Mouse (Mus musculus): ENCODE data around the gene Csf2rb2. TPM values are rescaled to one million over a fixed set of nuclear protein-coding genes. Genes with fewer than 3 reads are reported as not detected.

Gene Csf2rb2
- polyA plus RNA-seq, 1 experiment, result 2.1 TPM

DNA sequence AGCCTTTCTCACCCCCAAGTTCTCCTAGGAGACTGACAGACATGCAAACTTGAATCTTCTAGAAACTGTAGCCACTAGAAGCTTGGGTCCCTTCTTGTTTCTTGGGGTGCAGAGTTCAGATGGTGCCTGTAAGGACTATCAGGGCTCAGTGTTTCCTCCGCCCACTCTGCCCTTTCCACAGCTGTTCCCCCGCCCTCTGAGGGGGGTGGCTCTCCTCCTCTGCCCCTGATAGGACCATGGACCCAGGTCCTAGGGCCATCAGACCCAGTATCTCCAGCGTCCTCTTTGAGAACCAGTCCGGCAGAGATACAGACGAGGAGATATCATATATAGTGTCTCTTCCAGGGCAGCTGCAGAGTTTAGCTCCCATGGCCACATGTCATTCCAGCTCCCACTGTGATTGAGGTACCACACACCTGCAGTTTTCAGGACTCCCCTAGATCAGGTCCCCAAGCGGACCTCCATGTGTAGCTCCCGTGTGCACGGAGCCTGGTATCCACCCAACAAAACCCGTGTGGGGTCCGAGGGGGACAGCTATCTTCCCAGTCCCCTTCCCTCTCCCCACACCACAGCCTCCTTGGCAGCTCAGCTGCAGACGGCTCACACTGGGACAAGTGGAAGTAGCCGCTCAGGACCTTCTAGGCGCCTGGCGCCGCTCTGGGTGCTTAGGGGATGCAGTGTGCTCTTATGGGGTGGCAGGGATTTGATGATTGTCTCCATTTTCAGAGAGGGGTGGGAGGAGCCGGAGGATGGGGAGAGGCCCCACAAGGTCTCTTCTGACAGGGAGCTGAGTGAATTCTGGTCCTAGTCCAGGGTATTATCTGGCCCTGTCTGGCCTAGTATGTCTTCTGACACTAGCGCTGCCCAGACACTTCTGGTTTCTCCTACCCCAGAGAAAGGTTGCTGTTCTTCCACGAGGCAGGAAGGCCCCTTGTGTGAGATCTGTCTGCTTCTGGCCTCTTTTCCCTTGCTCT, 59.1 kb downstream of the Csf2rb2 start:
- H3K36me3 ChIP-seq (ENCODE audit: control insufficient read depth, insufficient read depth, low read length), result no peaks in the 10 kb centered on the region
- H3K27me3 ChIP-seq (ENCODE audit: control insufficient read depth, insufficient read depth, low read length), result no peaks in the 10 kb centered on the region
- peaks cover 8% of the 10 kb centered on the region for H3K4me1 ChIP-seq (ENCODE audit: control insufficient read depth, insufficient read depth, low read length)
- H3K4me3 ChIP-seq (ENCODE audit: control insufficient read depth, low read depth, low read length), result no peak overlapping the region
- TF ChIP-seq CTCF (IDR thresholded peaks at IDR 0.05; ENCODE audit: control insufficient read depth, insufficient read depth, insufficient replicate concordance, low read depth, low read length) (no peak), POLR2A (IDR thresholded peaks at IDR 0.05; ENCODE audit: control insufficient read depth, low read depth, low read length) (no peak)
- no peak overlapping the region for H3K27ac ChIP-seq (ENCODE audit: control insufficient read depth, insufficient read depth, low read depth, low read length)

DNA sequence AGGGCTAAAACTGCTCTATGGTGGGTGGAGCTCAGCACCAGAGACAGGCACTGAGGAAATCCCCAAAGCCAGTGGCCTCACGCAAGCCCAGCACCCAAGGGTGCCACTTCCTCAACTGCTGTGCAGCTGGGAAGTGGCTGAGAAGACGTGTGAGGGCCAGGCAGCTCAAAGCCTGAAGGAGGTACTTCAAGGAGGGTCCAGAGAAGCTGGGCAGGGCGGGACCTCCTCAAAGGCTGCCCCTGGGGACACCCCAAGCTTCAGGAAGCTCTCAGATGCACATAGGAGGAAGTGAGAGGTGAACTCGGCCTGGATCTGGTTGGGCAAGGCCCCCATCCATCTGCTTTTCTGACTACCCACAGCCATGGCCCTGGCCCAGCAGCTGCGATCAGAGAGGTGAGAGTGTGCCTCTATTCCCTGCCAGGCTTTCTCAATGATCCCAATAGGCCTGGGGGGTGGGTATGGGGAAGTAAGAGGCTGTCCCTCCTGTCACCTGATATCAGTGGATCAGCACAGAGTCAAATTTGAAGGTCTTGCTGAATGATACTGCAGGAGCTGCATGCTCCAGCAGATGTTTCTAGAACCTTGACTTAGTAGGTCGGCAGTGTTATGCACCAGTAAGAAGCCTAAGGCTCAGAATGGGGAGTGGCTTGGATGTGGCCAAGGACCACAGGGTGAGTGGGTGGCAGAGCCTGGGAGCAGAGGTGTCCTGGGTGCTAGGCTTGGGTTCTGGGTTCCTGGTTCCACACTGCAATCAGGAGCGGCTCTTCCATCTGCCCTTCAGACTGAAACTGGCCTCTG, 60.6 kb downstream of the Csf2rb2 start, which contains the start of gene Ncf4:
TSS of gene Ncf4 (plus strand) at position 107 of the 798 bp plus-strand sequence.
- no peak within 1 kb of the TSS for H3K4me3 ChIP-seq (ENCODE audit: control insufficient read depth, low read depth, low read length)
- no peak within 1 kb of the TSS for H3K27ac ChIP-seq (ENCODE audit: control insufficient read depth, insufficient read depth, low read depth, low read length)
- no peak for TF ChIP-seq POLR2A (IDR thresholded peaks at IDR 0.05; ENCODE audit: control insufficient read depth, low read depth, low read length)
- TF ChIP-seq CTCF (IDR thresholded peaks at IDR 0.05; ENCODE audit: control insufficient read depth, insufficient read depth, insufficient replicate concordance, low read depth, low read length), result no peak
- H3K4me1 ChIP-seq (ENCODE audit: control insufficient read depth, insufficient read depth, low read length), result peaks cover 8% of the 10 kb centered on the region
- no peaks in the 10 kb centered on the region for H3K27me3 ChIP-seq (ENCODE audit: control insufficient read depth, insufficient read depth, low read length)
- no peaks in the 10 kb centered on the region for H3K36me3 ChIP-seq (ENCODE audit: control insufficient read depth, insufficient read depth, low read length)

DNA sequence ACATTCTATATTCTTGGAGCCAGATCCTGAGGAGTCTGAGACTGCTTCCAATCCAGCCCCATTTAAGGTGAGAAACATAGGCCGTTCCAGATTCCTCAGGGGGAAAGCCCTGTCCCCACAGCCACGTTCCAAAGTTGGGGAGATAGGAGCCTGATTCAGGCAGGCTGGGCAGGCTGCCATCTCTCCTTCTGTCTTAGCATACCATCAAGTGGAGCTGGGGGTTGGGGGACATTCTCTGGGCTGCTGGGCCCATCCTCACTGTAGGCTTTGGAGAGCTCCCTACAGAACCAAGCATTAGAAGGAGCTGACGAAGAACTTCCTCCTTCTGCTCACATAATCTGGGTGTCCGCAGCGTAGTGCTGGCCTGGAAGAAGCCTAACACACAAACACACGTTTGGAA, 61.7 kb downstream of the Csf2rb2 start:
- no peaks in the 10 kb centered on the region for H3K36me3 ChIP-seq (ENCODE audit: control insufficient read depth, insufficient read depth, low read length)
- no peaks in the 10 kb centered on the region for H3K27me3 ChIP-seq (ENCODE audit: control insufficient read depth, insufficient read depth, low read length)
- H3K4me1 ChIP-seq (ENCODE audit: control insufficient read depth, insufficient read depth, low read length), result peaks cover 8% of the 10 kb centered on the region
- no peak for TF ChIP-seq CTCF (IDR thresholded peaks at IDR 0.05; ENCODE audit: control insufficient read depth, insufficient read depth, insufficient replicate concordance, low read depth, low read length)
- TF ChIP-seq POLR2A (IDR thresholded peaks at IDR 0.05; ENCODE audit: control insufficient read depth, low read depth, low read length), result no peak
- no peak overlapping the region for H3K27ac ChIP-seq (ENCODE audit: control insufficient read depth, insufficient read depth, low read depth, low read length)
- no peak overlapping the region for H3K4me3 ChIP-seq (ENCODE audit: control insufficient read depth, low read depth, low read length)

DNA sequence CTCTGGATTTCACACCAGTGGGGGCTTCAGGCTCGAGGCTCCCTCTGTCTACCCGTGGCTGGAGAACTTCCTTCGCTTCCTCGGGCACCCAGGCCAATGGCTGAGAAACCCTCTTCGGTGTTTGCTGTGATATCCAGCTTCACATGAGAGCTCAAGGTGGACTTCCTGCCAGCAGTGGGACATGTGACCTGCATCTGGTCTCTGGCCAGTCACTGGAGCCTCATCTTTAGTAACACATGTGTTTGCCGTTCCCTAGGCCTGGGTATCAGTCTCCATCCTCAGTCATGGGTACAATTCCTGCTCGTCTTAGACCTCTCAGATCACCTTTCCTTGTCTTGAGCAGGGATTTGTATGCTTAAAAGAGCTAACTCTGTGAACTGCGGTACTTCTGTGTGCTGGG, 62.5 kb downstream of the Csf2rb2 start:
- H3K4me3 ChIP-seq (ENCODE audit: control insufficient read depth, low read depth, low read length), result no peak overlapping the region
- no peak for TF ChIP-seq CTCF (IDR thresholded peaks at IDR 0.05; ENCODE audit: control insufficient read depth, insufficient read depth, insufficient replicate concordance, low read depth, low read length)
- TF ChIP-seq POLR2A (IDR thresholded peaks at IDR 0.05; ENCODE audit: control insufficient read depth, low read depth, low read length), result no peak

DNA sequence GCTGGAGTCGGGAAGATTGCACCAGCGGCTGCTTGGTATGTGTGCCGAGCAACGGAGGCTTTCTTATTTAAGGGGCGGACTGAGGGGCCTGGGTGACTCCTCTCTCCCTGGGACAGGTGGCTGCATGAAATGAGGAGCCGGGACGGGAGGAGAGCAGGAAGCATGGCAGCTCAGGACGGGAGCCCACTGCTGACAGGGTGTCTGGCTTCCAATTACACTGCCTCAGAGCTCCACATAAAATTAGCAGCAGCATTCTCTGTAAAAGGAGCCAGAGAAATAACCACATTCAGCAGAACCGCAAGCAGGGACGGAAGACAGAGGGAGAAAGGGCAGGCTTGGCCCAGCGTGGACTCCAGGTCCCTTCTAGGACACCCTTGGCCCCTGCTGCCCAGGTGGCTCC, 64.2 kb downstream of the Csf2rb2 start:
- Histone ChIP-seq H3K27ac (ENCODE audit: control insufficient read depth, insufficient read depth, low read depth, low read length) (no peak overlapping the region), H3K4me3 (ENCODE audit: control insufficient read depth, low read depth, low read length) (no peak overlapping the region), H3K27me3 (ENCODE audit: control insufficient read depth, insufficient read depth, low read length) (no peaks in the 10 kb centered on the region), H3K4me1 (ENCODE audit: control insufficient read depth, insufficient read depth, low read length) (no peaks in the 10 kb centered on the region; the same call in 1 of the 2 replicates), H3K36me3 (ENCODE audit: control insufficient read depth, insufficient read depth, low read length) (no peaks in the 10 kb centered on the region)
- TF ChIP-seq POLR2A (IDR thresholded peaks at IDR 0.05; ENCODE audit: control insufficient read depth, low read depth, low read length) (no peak), CTCF (IDR thresholded peaks at IDR 0.05; ENCODE audit: control insufficient read depth, insufficient read depth, insufficient replicate concordance, low read depth, low read length) (no peak)

More for the DNA sequence above, 62.5 kb downstream of the Csf2rb2 start:
- Histone ChIP-seq H3K27ac (ENCODE audit: control insufficient read depth, insufficient read depth, low read depth, low read length) (no peak overlapping the region), H3K4me1 (ENCODE audit: control insufficient read depth, insufficient read depth, low read length) (peaks cover 8% of the 10 kb centered on the region), H3K36me3 (ENCODE audit: control insufficient read depth, insufficient read depth, low read length) (no peaks in the 10 kb centered on the region), H3K27me3 (ENCODE audit: control insufficient read depth, insufficient read depth, low read length) (no peaks in the 10 kb centered on the region)

DNA sequence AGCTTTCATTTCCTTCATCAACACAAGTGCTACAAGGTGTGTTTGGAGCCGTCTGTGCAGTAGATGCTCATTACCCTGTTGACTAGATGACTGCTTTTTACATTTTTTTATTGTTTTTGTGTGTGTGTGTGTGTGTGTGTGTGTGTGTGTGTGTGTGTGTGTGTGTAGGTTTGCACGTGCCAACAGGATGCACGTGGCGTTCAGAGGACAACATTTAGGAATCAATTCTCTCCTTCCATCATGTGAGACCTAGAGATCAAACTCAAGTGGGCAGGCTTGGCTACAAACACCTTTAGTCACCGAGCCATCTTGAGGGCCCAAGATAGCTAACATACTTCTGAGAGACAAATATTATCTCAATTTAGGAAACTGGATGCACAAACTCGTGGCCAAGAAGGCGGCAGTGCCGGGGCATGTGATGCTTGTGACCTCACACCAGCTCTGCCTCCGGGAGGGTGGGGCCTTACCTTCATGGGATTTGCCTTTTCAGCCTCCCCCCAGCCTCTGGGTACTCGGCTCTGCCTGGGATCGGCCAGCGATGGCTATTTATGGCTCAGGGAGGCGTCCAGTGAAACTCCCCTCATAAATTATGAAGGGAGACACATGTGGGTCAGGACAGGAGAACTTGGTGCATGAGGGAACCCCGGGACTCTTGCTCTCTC, 65.4 kb downstream of the Csf2rb2 start:
- Histone ChIP-seq H3K27me3 (ENCODE audit: control insufficient read depth, insufficient read depth, low read length) (no peaks in the 10 kb centered on the region), H3K27ac (ENCODE audit: control insufficient read depth, insufficient read depth, low read depth, low read length) (no peak overlapping the region), H3K4me3 (ENCODE audit: control insufficient read depth, low read depth, low read length) (no peak overlapping the region), H3K36me3 (ENCODE audit: control insufficient read depth, insufficient read depth, low read length) (no peaks in the 10 kb centered on the region), H3K4me1 (ENCODE audit: control insufficient read depth, insufficient read depth, low read length) (no peaks in the 10 kb centered on the region; the same call in 1 of the 2 replicates)
- TF ChIP-seq CTCF (IDR thresholded peaks at IDR 0.05; ENCODE audit: control insufficient read depth, insufficient read depth, insufficient replicate concordance, low read depth, low read length) (no peak), POLR2A (IDR thresholded peaks at IDR 0.05; ENCODE audit: control insufficient read depth, low read depth, low read length) (no peak)

Data from testis, adult 2 months (tissue).